Mouse (Mus musculus) right cerebral cortex, postnatal 25 days (tissue): ENCODE results near the gene Zc3h18.

Source experiments
- DNase-seq: peaks from one replicate; pipeline ENCODE4 v3.0.0; 2022

Zc3h18 gene

DNA sequence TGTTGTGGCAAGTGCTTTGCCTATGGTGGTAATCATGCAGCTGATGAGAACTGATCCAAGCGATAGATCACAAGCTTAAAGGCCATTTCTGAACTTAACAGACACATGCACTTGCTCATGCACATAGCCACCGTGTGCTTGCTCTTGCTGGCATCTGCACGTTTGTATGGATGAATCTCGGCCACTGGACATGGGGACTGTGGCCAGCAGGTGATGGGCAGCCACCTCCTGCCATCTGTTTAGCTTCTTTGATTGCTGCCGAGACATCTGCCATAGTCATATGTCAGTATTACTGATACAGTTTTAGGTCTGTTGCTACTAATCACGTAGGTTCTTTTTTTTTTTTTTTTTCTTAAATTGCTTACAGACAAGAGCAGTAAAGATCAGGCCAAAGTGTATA, 18.9 kb downstream of the Zc3h18 start:
- DNase-seq = no peak

DNA sequence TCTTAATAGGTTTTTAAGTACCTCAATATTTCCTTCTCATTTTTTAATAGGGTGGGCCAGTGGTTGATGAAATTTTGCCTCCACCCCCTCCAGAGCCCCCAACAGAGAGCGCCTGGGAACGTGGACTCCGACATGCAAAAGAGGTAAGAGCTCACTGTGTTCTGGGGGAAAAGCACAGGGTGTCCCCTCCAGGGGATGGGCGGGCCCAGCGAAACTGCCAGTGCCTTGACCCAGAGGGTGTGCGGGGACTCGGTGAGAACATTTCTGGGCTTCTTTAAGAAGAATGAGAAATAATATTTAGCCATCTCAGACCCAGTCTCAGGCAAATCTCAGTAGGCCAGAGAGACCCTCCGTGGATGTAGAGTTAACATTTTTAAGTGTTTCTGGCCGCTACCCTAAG, 21.8 kb downstream of the Zc3h18 start:
- no peak for DNase-seq

GRCm38 (mm10) chr8:122405146-122405805, 28.9 kb downstream of the Zc3h18 start:
- no peak for DNase-seq

GRCm38 (mm10) chr8:122407678-122408077, 31.3 kb downstream of the Zc3h18 start:
- DNase-seq = no peak

- DNase-seq = no peak
Observed at GRCm38 (mm10) chr8:122414311-122414710, 37.9 kb downstream of the Zc3h18 start.

- DNase-seq = no peak
Observed at GRCm38 (mm10) chr8:122415554-122415953, 39.1 kb downstream of the Zc3h18 start.

DNA sequence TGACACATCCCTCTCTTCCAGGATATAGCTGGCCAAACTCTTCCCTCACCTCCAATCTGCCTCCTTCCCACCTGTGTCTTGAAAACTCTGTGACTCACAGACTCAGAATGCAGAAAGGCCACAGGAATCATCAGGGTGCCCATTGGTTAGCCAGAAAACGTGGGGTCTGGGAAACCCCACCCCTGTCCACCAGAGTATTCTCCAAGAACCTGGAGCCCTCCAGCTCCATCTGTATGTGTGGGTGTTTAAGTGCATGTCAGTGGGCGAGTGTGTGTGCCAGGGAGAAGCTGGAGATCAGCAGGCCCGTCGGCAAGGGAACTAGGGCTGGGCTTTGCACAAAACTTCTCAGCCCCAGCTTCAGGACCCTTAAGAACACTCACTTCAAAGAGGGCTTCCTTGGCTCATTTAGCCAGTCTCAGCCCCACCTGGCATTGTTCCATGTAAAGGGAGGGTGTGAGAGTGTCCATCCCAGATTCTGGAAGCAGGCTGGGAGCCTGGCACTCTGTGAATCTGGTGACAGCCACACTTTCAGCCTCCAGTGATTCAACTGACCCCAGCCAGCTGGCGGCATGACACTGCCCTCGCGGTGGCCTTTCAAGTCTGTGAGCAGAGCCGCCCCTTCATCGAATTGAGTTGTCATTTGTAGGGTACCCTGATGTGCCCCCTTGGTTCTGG, 43.6 kb downstream of the Zc3h18 start:
- DNase-seq = peak; percentile 42

DNA sequence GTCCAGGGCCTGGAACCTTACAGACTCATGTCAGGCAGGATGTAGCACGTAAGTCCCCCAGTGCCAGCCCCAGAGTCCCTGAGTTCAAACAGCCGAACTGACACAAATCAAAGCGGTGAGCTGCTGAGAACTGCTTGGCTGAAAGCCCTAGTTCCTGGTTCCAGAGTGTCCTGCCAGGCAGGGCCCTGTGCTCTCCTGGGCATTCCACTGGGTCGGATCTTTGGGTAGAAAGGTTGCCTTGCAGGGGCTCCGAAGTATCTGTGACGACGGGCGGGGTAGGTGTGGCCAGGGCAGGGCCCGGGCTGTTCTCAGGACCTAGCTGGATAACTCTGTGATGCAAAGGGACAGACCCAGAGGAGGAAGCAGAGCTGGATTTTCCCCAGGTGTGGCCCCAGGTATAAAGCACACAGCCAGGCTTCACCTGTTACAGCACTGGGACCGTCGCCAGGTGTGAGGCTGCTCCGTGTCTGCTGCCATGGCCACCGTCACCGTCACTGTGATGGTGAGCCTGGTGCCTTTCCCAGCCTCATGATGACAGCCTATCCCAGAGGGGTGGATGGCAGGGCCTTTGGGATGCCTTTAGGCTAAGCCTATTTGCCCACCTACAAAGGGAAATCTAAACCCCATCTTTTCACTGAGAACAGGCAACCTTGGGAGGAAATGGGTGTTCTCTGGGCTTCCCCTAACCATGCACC, 45.1 kb downstream of the Zc3h18 start, which contains the start of gene Il17c:
Gene Il17c, plus strand, starts transcription at position 645 of the 695 bp plus-strand sequence.
- DNase-seq = no peak

- no peak for DNase-seq
Observed at GRCm38 (mm10) chr8:122423217-122423616, 46.8 kb downstream of the Zc3h18 start.

DNA sequence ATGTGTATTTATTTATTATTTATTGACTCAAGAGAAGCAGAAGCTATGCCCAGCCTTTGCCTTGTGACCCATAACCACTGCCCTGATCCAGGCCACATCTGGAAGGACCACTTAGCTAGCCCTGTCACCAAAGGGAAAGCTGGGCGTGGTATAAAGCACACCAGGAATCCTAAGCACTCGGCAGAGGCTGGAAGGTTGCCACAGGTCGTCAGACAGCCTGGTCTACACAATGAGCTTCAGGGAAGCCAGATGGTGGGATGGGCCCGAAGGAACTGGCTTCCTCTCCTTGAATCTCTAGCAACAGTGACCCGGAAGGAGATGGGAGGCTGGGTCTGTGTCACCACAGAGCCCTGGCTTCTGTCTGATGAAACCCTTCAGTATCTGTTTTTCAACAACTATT, 47.2 kb downstream of the Zc3h18 start:
- no peak for DNase-seq

DNA sequence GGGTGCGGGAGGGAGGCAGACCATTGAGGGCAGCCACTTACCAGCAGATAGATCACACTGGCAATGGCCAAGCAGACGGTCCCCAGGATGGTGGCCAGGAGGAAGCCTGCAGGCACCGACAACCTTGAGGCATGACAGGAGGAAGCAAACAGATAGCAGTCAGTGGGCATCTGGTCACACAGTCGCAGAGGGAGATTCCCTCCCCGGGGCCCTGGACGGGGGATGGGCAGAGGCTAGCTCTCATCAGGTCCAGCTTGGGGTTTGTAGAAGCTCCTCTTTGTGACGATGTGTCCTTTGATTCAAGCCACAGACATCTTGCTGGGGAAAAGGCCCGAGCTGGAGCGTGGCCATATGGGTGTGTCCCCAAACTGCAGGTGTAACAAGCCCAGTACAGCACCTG, 49.7 kb downstream of the Zc3h18 start:
- no peak for DNase-seq

DNA sequence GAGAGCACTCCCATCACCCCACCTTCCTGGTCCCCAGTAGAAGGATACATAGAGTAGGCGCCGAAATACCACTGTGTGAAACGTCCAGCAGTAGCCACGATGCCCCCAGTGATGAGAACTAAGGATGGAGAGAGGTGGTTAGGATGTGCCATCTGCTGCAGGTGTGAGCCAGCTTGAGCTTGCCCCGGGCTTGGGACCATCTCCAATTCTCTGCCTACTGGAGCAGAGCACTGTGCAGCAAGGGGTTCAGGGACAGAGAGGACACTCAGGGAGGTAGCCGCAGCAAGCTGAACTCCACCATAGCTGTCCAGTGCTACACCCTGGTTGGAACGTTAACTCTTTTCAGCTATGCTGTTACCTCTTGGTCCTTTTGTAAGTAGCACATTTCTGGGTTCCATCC, 51.2 kb downstream of the Zc3h18 start:
- no peak for DNase-seq

GRCm38 (mm10) chr8:122428163-122428562, 51.8 kb downstream of the Zc3h18 start:
- DNase-seq = no peak

DNA sequence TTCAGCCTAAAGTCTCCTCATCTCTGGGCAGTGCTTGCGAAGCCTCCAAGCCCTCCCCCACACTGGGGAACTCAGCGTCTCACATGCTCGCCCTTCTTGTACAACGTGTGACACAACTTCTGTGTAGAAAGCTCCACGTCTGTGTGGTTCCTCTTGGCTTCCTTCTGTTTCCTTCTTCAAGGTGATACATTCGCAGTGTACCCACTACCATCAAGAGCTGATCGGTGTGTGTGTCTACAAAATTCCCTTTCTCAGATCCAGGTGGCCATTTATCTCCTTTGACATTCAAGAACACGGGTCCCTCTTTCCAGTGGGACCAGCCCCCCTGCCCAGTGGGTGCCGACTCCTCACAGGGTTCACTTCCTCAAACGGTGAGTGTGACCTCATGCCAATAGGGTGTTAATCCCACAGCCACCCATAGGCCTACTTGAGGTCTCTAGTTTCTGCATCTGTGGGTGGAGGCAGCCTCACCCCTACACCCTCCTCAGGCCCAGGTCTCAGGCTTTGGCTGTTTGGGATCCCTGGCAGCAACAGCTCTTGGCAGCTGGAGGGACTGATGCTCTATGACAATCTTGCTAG, 53.7 kb downstream of the Zc3h18 start:
- DNase-seq = no peak

DNA sequence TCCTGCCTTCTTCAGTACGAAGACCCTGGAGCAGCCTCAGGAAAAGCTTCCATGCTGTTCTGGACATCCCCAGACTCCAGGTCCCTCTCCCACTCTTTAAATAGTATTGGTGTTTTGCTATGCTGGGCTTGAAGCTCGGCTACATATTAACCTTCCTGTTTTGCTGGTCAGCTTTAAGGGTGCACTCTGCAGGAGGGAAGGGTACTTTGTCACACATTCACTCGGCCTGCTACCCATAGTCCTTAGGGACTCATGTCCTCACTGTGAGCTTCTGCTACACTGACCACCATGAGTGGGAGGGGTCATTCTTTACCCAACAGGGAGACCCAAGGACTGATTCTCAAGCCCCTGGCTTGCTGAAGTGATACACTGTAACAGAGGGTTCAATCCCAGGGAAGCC, 54.2 kb downstream of the Zc3h18 start:
- DNase-seq = no peak

- no peak for DNase-seq
Observed at GRCm38 (mm10) chr8:122431694-122432442, 55.5 kb downstream of the Zc3h18 start.

DNA sequence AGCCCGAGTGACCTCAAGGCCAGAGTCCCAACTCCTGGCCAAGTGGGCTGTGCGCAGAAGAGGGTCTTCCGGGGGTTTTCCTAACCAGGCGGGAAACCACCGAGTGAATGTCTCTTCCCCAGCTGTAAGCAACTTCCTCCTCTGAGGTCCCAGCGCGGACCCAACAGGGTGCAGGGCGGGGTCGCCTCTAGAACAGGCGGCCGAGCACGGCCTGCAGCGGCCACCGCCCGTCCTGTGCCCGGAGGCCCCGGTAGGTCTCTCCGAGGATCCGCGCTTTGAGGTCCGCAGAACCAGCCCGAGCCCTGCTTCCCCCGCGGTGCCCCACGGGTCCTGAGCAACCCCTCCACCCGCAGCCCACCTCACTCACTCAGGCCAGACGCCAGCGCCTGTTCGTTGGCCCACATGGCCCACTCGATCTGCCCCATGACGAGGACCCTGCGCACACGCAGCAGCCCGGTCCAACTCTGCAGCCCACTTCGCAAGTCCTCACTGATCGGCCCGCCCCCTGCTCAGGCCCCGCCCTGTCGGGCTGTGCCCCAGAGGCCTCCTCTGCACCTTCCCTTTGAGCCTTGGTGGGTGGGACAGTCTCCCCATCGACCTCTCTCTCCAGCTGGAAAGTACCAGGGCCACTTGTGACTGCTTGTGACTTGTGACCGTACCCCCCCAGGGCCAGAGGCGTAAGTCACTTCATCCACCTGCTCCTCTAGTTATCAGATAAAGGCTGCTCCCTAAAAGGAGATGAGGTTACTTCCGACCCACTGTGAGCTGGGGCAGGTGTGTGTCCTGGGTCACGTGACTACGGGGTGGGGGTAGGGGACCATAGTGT, 56.2 kb downstream of the Zc3h18 start, which contains the start of gene Cyba:
Gene Cyba, minus strand, starts transcription at position 488 of the 826 bp plus-strand sequence.
- no peak for DNase-seq

- DNase-seq = no peak
Observed at GRCm38 (mm10) chr8:122433269-122433905, 57.0 kb downstream of the Zc3h18 start.

- no peak for DNase-seq
Observed at GRCm38 (mm10) chr8:122435375-122435774, 59.0 kb downstream of the Zc3h18 start.

- DNase-seq = no peak
Observed at GRCm38 (mm10) chr8:122436146-122436545, 59.7 kb downstream of the Zc3h18 start.

DNA sequence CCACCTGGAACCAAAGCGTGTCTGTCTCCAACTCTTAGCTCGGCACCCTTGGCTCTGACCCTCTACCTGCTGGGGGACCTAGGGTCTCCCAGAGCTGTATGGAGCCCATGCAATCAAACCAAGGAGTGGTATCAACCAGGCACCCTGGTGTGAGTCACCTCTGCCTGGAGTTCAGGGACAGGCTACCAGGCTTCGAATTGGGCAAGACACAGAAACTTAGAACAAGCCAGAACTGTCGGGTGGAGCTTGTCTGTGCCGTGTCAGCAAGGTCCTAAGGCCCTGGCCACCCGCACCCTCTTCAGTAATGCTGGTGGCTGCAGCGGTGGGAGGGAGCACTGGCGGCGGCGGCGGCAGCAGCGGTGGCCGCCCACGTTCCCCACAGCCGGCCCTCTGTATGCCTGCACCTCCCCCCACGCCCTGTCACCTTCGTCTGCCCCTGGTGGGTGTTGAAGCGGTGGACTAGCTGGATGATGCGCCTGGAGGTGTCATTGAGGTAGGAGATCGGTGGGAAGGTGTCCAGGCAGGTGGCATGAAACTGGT, 60.2 kb downstream of the Zc3h18 start:
- DNase-seq = no peak
